Mouse (Mus musculus): ENCODE measurements around the gene Fyb2. TPM values are rescaled to one million over a fixed set of nuclear protein-coding genes. Genes with fewer than 3 reads are reported as not detected.

Fyb2 gene
- total RNA-seq (2021): under 1 TPM; 0.08 to 0.25 TPM
- long read RNA-seq, experiment 1: 0 reads
- long read RNA-seq, experiment 2: 0 reads

DNA sequence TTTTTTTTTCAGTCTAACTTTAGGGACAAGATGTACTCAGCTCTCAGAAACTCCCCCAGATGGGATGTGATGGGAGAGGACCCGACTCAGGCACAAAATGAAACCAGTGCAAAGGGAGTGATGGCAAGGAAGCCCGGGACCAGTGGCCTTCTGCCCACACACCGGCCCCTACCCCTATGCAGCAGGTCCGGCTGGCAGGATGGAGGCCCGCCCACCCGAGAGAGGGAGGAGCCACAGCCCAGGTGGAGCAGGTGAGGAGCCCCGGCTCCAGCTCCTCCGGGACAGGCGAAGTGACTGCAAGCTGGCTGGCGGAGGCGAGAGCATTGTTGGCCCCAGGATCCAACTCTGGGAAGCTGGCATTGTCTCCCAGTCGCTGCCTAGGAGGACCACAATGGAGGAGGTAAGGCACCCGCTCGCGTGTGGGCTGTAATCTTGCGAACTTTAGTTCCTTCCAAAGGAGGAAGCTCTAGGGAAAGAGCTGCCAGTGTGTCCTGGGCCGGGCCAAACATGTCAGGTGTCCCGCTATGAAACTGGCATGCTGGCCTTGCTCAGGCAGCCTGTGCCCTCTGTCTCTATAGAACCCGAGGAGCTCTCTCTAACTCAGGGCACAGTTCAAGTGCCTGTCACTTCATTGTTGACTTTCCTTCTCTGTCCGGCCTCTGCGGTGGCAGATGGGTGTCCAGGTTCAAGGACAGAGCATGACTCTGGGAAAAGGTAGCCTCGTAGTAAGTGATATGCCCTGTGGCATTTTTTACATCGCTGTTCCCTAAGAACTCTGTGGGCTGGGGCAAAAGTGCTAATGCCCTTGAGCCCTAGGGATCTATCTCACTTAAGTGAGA is at the start of gene Fyb2:
TSS of gene Fyb2 (plus strand) at position 166 of the 839 bp plus-strand sequence.
- Histone ChIP-seq H3K27ac (no peak within 1 kb of the TSS), H3K4me3 (peak within 1 kb of the TSS; percentile 61)
- TF ChIP-seq CTCF (IDR thresholded peaks at IDR 0.05): no peak
- DNase-seq: peak; percentile 33
- intact Hi-C loops (cut with DNase I): loop anchor here (5.0 kb wide), 2 partner anchors 209 to 1314 kb away; no protein-coding TSS in a partner anchor

GRCm38 (mm10) chr4:104864397-104864796 is 48.9 kb upstream of the Fyb2 start:
- intact Hi-C loops (cut with DNase I): no loop called here
- TF ChIP-seq CTCF (IDR thresholded peaks at IDR 0.05): no peak
- no peak overlapping the region for H3K4me3 ChIP-seq
- no peak overlapping the region for H3K27ac ChIP-seq
- no peak for DNase-seq

GRCm38 (mm10) chr4:104869581-104869980 is 43.7 kb upstream of the Fyb2 start:
- DNase-seq: no peak

GRCm38 (mm10) chr4:104870196-104870595 is 43.1 kb upstream of the Fyb2 start:
- intact Hi-C loops (cut with DNase I): no loop called here
- DNase-seq: no peak
- TF ChIP-seq CTCF (IDR thresholded peaks at IDR 0.05): no peak
- Histone ChIP-seq H3K27ac (no peak overlapping the region), H3K4me3 (no peak overlapping the region)

More at GRCm38 (mm10) chr4:104869581-104869980, 43.7 kb upstream of the Fyb2 start:
- Histone ChIP-seq H3K4me3 (no peak overlapping the region), H3K27ac (no peak overlapping the region)
- no peak for TF ChIP-seq CTCF (IDR thresholded peaks at IDR 0.05)
- intact Hi-C loops (cut with DNase I): no loop called here

GRCm38 (mm10) chr4:104875832-104876231 is 37.4 kb upstream of the Fyb2 start:
- intact Hi-C loops (cut with DNase I): no loop called here
- H3K4me3 ChIP-seq: no peak overlapping the region
- no peak for TF ChIP-seq CTCF (IDR thresholded peaks at IDR 0.05)
- no peak for DNase-seq
- H3K27ac ChIP-seq: no peak overlapping the region

GRCm38 (mm10) chr4:104876323-104876722 is 36.9 kb upstream of the Fyb2 start, which contains the start of gene C8a:
Gene C8a, minus strand, starts transcription at chr4:104876398.
- H3K27ac ChIP-seq: no peak within 1 kb of the TSS
- no peak within 1 kb of the TSS for H3K4me3 ChIP-seq
- DNase-seq: no peak
- intact Hi-C loops (cut with DNase I): no loop called here
- no peak for TF ChIP-seq CTCF (IDR thresholded peaks at IDR 0.05)

DNA sequence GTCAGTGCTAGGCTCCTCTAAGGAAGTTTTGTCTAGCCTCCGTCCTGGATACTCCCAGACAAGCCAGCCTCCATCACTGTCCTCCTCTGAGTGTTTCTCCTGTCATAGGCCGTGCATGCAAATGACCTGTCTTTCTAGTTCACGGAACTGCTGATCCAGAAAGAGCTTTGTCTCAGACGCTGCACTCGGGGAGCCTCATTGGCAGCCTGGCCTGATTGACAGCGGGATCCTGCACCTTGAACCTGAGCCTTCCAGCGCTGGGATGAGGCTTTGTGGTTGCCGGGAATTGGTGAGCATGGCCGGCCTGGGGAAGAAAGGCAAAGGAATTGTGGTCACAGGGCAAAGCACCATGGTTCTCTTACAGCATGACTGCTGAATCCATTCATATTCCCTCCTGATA is 25.8 kb upstream of the Fyb2 start:
- Histone ChIP-seq H3K27ac (no peak overlapping the region), H3K4me3 (no peak overlapping the region)
- intact Hi-C loops (cut with DNase I): no loop called here
- no peak for DNase-seq
- TF ChIP-seq CTCF (IDR thresholded peaks at IDR 0.05): no peak

GRCm38 (mm10) chr4:104888499-104889262 is 24.6 kb upstream of the Fyb2 start:
- intact Hi-C loops (cut with DNase I): no loop called here
- DNase-seq: no peak
- Histone ChIP-seq H3K27ac (no peak overlapping the region), H3K4me3 (no peak overlapping the region)
- TF ChIP-seq CTCF (IDR thresholded peaks at IDR 0.05): no peak

- intact Hi-C loops (cut with DNase I): loop anchor here (5.0 to 10.0 kb wide), 3 partner anchors 224 to 1187 kb away; no protein-coding TSS in a partner anchor
- no peak overlapping the region for H3K27ac ChIP-seq
- no peak for DNase-seq
Measured at GRCm38 (mm10) chr4:104891708-104892107, 21.5 kb upstream of the Fyb2 start.

DNA sequence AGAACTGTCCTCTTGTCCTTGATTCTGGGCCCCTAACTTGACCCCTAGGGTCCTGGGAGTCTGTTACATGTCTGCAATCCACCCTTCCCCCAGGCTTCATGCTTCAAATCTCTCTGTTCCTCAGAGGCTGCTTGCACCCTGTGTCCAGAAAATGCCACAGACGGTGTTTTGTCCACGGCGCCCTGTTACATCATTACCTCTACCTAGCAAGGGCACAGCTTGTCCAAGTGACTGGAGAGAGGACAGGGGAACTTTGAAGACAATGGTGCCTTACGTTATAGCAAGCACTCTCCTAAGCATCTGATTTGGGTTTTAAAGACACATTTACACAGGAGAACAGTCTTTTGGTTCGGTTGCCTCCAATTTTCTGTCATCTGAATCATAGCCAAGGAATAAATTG is 19.7 kb upstream of the Fyb2 start:
- TF ChIP-seq CTCF (IDR thresholded peaks at IDR 0.05): no peak
- no peak for DNase-seq
- Histone ChIP-seq H3K4me3 (no peak overlapping the region), H3K27ac (no peak overlapping the region)
- intact Hi-C loops (cut with DNase I): loop anchor here (5.0 to 10.0 kb wide), 3 partner anchors 226 to 1189 kb away; no protein-coding TSS in a partner anchor

More at GRCm38 (mm10) chr4:104891708-104892107, 21.5 kb upstream of the Fyb2 start:
- H3K4me3 ChIP-seq: no peak overlapping the region
- no peak for TF ChIP-seq CTCF (IDR thresholded peaks at IDR 0.05)

- DNase-seq: peak; percentile 47
- peak; percentile 97 for TF ChIP-seq CTCF (IDR thresholded peaks at IDR 0.05)
- Histone ChIP-seq H3K4me3 (no peak overlapping the region), H3K27ac (no peak overlapping the region)
- intact Hi-C loops (cut with DNase I): loop anchor here (5.0 to 10.0 kb wide), 3 partner anchors 227 to 1189 kb away; no protein-coding TSS in a partner anchor
Measured at GRCm38 (mm10) chr4:104894004-104894734, 19.1 kb upstream of the Fyb2 start.

GRCm38 (mm10) chr4:104902836-104903235 is 10.4 kb upstream of the Fyb2 start:
- intact Hi-C loops (cut with DNase I): no loop called here
- Histone ChIP-seq H3K27ac (no peak overlapping the region), H3K4me3 (no peak overlapping the region)
- TF ChIP-seq CTCF (IDR thresholded peaks at IDR 0.05): no peak
- DNase-seq: no peak

Measured in gastrocnemius, adult 2 months (tissue).